Mouse (Mus musculus) ovary, adult 18-20 months (tissue): ENCODE measurements around the gene Gm20888.
"Not testable (repeated sequence)": the region's sequence is repeated elsewhere in the genome, so short reads cannot be mapped to it uniquely, and the experiment has no call there.

Experiments used
- DNase-seq: peaks from one replicate; pipeline ENCODE4 v3.0.0; 2022; ENCODE audit warnings: low spot score, mixed read lengths

Gm20888 gene

DNA sequence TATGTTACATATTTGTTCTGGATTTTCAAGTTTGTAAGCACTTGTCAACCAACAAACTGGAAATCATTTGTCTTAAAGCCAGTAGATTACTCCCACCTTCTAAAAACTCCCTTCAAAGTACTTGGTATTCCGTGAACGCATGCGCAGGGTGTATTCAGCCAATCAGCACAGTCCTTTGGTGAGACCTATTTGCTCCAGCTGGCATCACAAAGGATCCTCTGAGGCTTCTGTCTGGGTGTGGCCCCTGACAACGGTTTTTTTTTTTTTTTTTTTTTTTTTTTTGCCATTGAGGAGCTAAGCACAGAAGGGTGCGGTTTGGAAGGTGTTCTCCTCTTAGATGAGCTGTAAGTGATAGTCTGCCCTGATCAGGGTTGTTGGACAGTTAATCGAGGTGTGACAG lies at the start of gene Gm20888:
TSS of gene Gm20888 (plus strand) at position 301 of the 400 bp plus-strand sequence.
- DNase-seq: not testable (repeated sequence)
